Mouse (Mus musculus): ENCODE measurements around the gene B3gnt3.
"Not testable (repeated sequence)": the region's sequence is repeated elsewhere in the genome, so short reads cannot be mapped to it uniquely, and the experiment has no call there.

GRCm38 (mm10) chr8:71747082-71747481 lies 45.5 kb upstream of the B3gnt3 start:
- not testable (repeated sequence) for TF ChIP-seq GATA1 (IDR thresholded peaks at IDR 0.05; ENCODE audit: borderline replicate concordance, low read length); FLI1 (IDR thresholded peaks at IDR 0.05; ENCODE audit: low read length)

Data from megakaryocyte, embryonic 14.5 days (primary cell).